Mouse (Mus musculus): ENCODE measurements around the gene Coro2a.

DNA sequence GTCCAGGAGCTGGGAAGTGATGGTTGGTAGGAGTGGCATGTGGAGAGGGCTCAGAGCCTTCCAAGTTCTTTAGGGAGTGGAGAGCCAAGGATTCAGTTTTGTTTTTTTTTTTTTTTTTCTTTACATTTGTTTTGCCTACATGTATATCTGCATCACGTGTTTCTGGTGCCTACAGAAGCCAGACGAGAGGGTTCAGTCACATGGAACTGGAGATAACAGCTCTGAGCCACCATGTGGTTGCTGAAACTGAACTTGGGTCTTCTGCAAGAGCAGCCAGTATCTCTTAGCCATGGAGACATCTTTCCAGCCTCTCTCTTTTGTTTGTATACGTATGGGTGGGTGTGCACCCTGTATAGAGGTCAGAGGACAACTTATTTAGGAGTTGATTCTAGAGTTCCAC is 98.1 kb downstream of the Coro2a start:
- TF ChIP-seq ZC3H11A (IDR thresholded peaks at IDR 0.05; ENCODE audit: borderline replicate concordance, low read depth, low read length), result no peak
- TF ChIP-seq CHD2 (IDR thresholded peaks at IDR 0.05; ENCODE audit: low read depth, low read length), result no peak
- TF ChIP-seq MAFK (IDR thresholded peaks at IDR 0.05; ENCODE audit: insufficient read depth, low read depth, low read length), result no peak

Measured in ES-E14 (cell line).